Mouse (Mus musculus): Measurements from ENCODE around the gene Fastkd5. TPM values are rescaled to one million over a fixed set of nuclear protein-coding genes. Genes with fewer than 3 reads are reported as not detected.
"Not testable (repeated sequence)": the region's sequence is repeated elsewhere in the genome, so short reads cannot be mapped to it uniquely, and the experiment has no call there.

Gene Fastkd5
- polyA plus RNA-seq, 1 experiment = 10.3 TPM

DNA sequence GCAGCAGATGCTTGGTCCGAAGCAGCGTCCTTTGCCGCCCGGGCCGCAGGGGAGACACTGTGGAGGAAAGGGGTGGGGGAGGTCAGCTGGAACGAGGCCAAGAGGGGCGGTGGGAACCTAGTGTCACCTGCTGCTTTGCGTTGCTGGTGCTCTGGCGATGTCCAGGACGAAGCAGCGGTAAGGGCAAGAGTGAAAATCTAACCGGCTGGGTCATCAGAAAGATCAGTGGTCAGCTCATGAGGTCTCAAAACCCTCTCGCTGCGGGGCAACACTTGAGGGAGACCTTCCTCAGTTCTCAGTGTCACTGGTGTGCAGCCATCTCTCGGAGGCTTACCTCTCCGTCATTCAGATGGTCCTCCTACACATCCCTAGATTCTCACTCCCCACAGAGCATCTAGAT is 48.6 kb downstream of the Fastkd5 start:
- H3K4me3 ChIP-seq (ENCODE audit: insufficient read depth, low read length) = no peak overlapping the region
- no peak for TF ChIP-seq CTCF (IDR thresholded peaks at IDR 0.05; ENCODE audit: borderline replicate concordance, insufficient read depth, low read length)
- no peak for TF ChIP-seq POLR2A (IDR thresholded peaks at IDR 0.05; ENCODE audit: low read depth, low read length)
- no peaks in the 10 kb centered on the region for H3K4me1 ChIP-seq (ENCODE audit: control insufficient read depth, insufficient read depth, low read length)

DNA sequence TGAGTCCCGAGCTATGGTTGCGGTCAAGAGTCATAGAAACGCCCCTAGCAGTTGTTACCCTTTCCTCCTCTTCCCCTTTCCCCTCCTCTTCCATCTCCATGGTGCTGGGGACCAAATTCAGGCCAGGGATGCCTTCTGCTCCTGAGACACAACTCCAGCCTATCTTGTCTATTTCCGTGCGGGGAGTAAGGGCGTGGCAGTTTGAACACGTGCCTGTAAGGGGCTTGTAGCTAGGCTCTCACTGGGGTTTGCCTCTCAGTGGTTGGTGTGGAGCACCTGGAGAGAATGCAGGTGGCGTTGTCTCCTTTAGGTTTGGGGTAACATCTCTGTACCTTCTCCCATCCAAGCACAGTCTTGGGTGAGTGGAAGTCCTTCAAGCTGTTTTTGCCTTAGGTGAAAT is 50.0 kb downstream of the Fastkd5 start:
- TF ChIP-seq POLR2A (IDR thresholded peaks at IDR 0.05; ENCODE audit: low read depth, low read length) (no peak), CTCF (IDR thresholded peaks at IDR 0.05; ENCODE audit: borderline replicate concordance, insufficient read depth, low read length) (no peak)

More for the DNA sequence above, 48.6 kb downstream of the Fastkd5 start:
- H3K27ac ChIP-seq (ENCODE audit: insufficient read depth, low read length) = no peak overlapping the region

DNA sequence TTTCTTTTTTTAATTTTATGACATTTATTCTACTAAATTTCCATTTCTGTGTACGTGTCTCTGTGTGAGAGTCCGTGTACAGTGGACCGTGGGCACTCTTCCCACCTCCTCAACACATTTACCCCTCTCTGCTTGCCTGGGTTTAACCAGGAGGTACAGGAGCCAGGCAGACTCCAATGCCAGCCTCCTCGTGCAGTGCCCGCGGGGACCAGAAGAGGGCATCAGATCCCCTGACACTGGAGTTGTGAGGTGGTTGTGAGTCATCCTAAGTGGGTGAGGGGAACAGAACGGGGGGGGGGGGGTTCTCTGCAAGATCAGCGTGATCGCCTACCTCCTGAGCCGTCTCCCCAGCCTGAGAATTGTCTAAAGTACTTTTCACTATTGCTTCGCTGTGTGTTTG is 51.7 kb downstream of the Fastkd5 start:
- no peak overlapping the region for H3K27ac ChIP-seq (ENCODE audit: insufficient read depth, low read length)
- TF ChIP-seq POLR2A (IDR thresholded peaks at IDR 0.05; ENCODE audit: low read depth, low read length) (no peak), CTCF (IDR thresholded peaks at IDR 0.05; ENCODE audit: borderline replicate concordance, insufficient read depth, low read length) (peak; percentile 60; the same call in 1 of the 2 replicates)
- H3K4me3 ChIP-seq (ENCODE audit: insufficient read depth, low read length) = no peak overlapping the region
- H3K4me1 ChIP-seq (ENCODE audit: control insufficient read depth, insufficient read depth, low read length) = no peaks in the 10 kb centered on the region

More for the DNA sequence above, 50.0 kb downstream of the Fastkd5 start:
- H3K4me3 ChIP-seq (ENCODE audit: insufficient read depth, low read length) = no peak overlapping the region
- H3K4me1 ChIP-seq (ENCODE audit: control insufficient read depth, insufficient read depth, low read length) = no peaks in the 10 kb centered on the region
- no peak overlapping the region for H3K27ac ChIP-seq (ENCODE audit: insufficient read depth, low read length)

DNA sequence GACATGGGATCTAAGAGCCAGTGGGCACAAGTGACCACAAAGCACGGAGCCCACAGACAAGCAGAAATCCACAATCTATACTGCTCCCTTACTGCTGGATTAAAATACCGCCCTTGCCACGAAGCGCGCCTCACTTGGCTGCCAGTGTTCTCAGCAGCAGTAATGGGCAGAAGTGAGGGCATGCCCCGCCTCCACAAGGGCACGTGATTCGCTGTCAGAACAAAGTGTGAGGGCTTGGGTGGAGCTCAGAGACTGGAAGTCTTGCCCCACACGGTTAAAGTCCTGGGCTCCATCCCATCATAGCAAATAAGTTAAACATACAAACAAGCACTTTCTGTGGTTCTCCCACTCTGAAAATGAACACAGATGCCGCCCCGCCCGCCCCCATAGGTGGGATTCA is 52.2 kb downstream of the Fastkd5 start:
- no peak overlapping the region for H3K27ac ChIP-seq (ENCODE audit: insufficient read depth, low read length)
- no peak overlapping the region for H3K4me3 ChIP-seq (ENCODE audit: insufficient read depth, low read length)
- no peak for TF ChIP-seq CTCF (IDR thresholded peaks at IDR 0.05; ENCODE audit: borderline replicate concordance, insufficient read depth, low read length)
- TF ChIP-seq POLR2A (IDR thresholded peaks at IDR 0.05; ENCODE audit: low read depth, low read length) = no peak
- H3K4me1 ChIP-seq (ENCODE audit: control insufficient read depth, insufficient read depth, low read length) = no peaks in the 10 kb centered on the region

DNA sequence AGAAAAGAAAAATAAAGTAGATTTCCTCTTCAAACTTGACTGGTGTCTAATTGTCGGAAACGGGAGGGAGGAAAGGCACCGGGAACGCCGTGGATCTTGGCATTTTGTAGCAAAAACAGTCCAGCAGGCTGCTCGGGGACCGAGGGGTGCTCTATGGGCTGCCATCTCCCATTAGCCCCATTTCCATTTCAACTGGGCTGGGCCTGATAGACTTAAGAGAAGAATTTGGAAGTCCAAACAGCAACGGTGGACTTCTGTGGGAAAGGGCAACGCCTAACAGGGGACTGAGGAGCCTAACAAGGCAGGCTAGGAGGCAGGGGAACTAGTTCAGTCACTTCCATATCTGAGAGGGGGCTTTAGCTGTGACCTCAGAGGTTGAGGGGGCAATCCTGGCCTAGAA is 52.8 kb downstream of the Fastkd5 start:
- no peak for TF ChIP-seq CTCF (IDR thresholded peaks at IDR 0.05; ENCODE audit: borderline replicate concordance, insufficient read depth, low read length)
- no peak for TF ChIP-seq POLR2A (IDR thresholded peaks at IDR 0.05; ENCODE audit: low read depth, low read length)
- Histone ChIP-seq H3K27ac (ENCODE audit: insufficient read depth, low read length) (no peak overlapping the region), H3K4me1 (ENCODE audit: control insufficient read depth, insufficient read depth, low read length) (no peaks in the 10 kb centered on the region), H3K4me3 (ENCODE audit: insufficient read depth, low read length) (no peak overlapping the region)

DNA sequence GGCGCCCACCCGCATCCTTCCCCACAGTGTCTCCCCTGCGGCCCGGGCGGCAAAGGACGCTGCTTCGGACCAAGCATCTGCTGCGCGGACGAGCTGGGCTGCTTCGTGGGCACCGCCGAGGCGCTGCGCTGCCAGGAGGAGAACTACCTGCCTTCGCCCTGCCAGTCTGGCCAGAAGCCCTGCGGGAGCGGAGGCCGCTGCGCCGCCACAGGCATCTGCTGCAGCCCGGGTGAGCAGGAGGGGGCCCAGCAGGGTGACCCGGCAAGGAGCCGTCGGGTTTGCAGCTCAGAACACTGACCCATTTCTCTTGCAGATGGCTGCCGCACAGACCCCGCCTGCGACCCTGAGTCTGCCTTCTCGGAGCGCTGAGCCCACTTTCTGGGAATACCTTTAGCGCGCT is 53.3 kb downstream of the Fastkd5 start:
- not testable (repeated sequence) for H3K4me1 ChIP-seq (ENCODE audit: control insufficient read depth, insufficient read depth, low read length); H3K4me3 ChIP-seq (ENCODE audit: insufficient read depth, low read length); H3K27ac ChIP-seq (ENCODE audit: insufficient read depth, low read length)

DNA sequence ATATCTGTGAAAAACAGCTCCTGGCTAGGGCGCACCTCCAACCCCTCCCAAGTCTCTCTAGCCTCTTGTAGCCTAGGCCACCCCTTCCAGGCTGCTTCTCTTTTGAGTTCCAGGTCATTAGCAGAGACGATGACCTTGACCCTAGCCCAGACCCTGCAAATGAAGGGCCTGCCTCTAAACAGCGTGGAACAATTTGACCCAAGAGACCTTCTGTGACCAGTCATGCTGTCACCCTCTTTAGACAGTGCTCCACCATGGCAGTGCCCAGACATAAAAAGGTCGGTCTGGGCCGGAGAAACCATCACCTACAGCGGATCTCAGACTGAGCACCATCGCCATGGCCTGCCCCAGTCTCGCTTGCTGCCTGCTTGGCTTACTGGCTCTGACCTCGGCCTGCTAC is 54.0 kb downstream of the Fastkd5 start, which contains the start of gene Oxt:
Gene Oxt, plus strand, starts transcription at position 301 of the 400 bp plus-strand sequence.
- Histone ChIP-seq H3K27ac (ENCODE audit: insufficient read depth, low read length) (no peak within 1 kb of the TSS), H3K4me3 (ENCODE audit: insufficient read depth, low read length) (no peak within 1 kb of the TSS), H3K4me1 (ENCODE audit: control insufficient read depth, insufficient read depth, low read length) (no peaks in the 10 kb centered on the region)
- TF ChIP-seq CTCF (IDR thresholded peaks at IDR 0.05; ENCODE audit: borderline replicate concordance, insufficient read depth, low read length) (no peak), POLR2A (IDR thresholded peaks at IDR 0.05; ENCODE audit: low read depth, low read length) (no peak)

DNA sequence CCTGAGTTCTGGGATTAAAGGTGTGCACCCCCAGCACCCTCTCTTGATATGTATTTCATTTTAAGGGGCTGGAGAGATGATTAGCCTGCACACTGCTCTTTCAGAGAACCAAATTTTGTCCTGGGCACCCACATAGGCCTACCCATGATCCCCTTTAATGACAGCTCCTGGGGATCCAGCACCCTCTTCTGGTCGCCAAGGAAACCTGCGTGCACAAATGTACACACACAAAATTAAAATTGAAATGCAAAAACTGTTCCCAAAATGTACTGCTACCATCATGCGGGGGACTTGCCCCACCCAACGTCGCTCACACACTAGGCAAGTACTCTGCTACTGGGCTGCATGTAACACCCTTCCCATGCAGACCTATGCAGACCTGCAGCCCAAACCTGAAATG is 54.9 kb downstream of the Fastkd5 start:
- TF ChIP-seq POLR2A (IDR thresholded peaks at IDR 0.05; ENCODE audit: low read depth, low read length) (no peak), CTCF (IDR thresholded peaks at IDR 0.05; ENCODE audit: borderline replicate concordance, insufficient read depth, low read length) (no peak)
- H3K4me1 ChIP-seq (ENCODE audit: control insufficient read depth, insufficient read depth, low read length) = no peaks in the 10 kb centered on the region
- H3K4me3 ChIP-seq (ENCODE audit: insufficient read depth, low read length) = no peak overlapping the region

DNA sequence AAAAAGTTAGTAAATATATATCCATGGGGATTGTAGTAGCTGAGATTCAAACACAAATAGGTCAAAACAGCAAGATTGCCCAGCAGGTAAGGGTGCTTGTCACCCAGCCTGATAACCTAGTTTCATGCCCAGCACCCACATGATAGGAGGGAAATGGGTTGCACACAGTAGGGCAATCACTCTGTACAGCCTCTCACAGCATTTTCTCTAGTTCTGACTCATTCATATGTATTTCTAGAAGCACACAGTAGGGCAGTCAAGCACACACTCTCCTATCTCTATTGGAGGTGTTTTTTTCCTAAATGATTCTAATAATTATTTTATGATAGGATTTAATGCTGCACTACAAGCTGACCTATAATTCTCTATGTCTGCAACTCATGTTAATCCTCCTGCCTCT is 59.9 kb downstream of the Fastkd5 start:
- H3K27ac ChIP-seq (ENCODE audit: insufficient read depth, low read length) = no peak overlapping the region
- H3K4me1 ChIP-seq (ENCODE audit: control insufficient read depth, insufficient read depth, low read length) = no peaks in the 10 kb centered on the region
- no peak for TF ChIP-seq CTCF (IDR thresholded peaks at IDR 0.05; ENCODE audit: borderline replicate concordance, insufficient read depth, low read length)
- no peak for TF ChIP-seq POLR2A (IDR thresholded peaks at IDR 0.05; ENCODE audit: low read depth, low read length)
- no peak overlapping the region for H3K4me3 ChIP-seq (ENCODE audit: insufficient read depth, low read length)

More for the DNA sequence above, 54.9 kb downstream of the Fastkd5 start:
- no peak overlapping the region for H3K27ac ChIP-seq (ENCODE audit: insufficient read depth, low read length)

DNA sequence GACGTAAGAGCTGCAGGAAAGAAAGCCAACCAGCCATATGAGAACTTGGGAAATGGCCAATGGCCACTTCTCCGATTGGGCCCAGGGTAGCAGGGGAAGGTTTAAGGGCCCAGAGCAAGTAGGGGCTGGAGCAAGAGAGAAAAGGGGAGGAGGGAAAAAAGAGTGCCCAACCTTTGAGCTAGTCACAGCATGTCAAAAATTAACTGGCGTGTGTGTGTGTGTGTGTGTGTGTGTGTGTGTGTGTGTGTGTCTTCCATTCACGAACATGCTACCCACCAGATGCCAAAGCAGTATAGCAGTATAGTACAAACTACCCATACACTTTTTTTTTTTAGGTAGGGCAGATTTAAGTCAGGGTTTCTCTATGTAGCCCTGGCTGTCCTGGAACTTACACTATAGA is 60.9 kb downstream of the Fastkd5 start:
- TF ChIP-seq POLR2A (IDR thresholded peaks at IDR 0.05; ENCODE audit: low read depth, low read length) = no peak
- TF ChIP-seq CTCF (IDR thresholded peaks at IDR 0.05; ENCODE audit: borderline replicate concordance, insufficient read depth, low read length) = no peak
- Histone ChIP-seq H3K4me3 (ENCODE audit: insufficient read depth, low read length) (no peak overlapping the region), H3K27ac (ENCODE audit: insufficient read depth, low read length) (no peak overlapping the region), H3K4me1 (ENCODE audit: control insufficient read depth, insufficient read depth, low read length) (peaks cover 4% of the 10 kb centered on the region; the same call in 1 of the 2 replicates)

DNA sequence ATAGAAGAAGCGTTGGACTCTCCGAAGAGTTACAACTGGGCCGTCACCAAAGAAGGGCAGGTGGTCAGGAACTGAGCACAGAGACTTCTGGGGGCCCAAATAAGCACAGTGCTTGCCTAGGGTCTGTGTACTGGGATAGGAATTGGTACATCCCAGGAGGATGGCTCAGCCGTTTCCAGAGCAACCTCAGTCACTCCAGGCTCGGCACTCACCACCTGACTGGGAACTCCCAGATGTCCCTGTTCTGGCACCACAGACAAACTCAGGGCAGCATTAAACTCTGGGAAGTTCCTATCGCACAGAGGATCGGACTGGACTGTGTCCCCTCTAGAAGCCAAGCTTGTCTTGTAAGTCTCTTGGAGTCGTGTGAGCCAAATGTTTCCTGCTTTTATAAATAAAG is 64.8 kb downstream of the Fastkd5 start:
- no peak for TF ChIP-seq POLR2A (IDR thresholded peaks at IDR 0.05; ENCODE audit: low read depth, low read length)
- TF ChIP-seq CTCF (IDR thresholded peaks at IDR 0.05; ENCODE audit: borderline replicate concordance, insufficient read depth, low read length) = no peak
- H3K4me1 ChIP-seq (ENCODE audit: control insufficient read depth, insufficient read depth, low read length) = peaks cover 4% of the 10 kb centered on the region; the same call in 1 of the 2 replicates
- no peak overlapping the region for H3K27ac ChIP-seq (ENCODE audit: insufficient read depth, low read length)
- H3K4me3 ChIP-seq (ENCODE audit: insufficient read depth, low read length) = peak overlapping the region; percentile 72; the same call in 1 of the 2 replicates
